Mouse (Mus musculus) c-Kit-positive CD71-negative TER-119-negative erythroid progenitor cells, embryonic 14.5 days (primary cell): ENCODE data around the gene Emd.
"Not testable (repeated sequence)": the region's sequence is repeated elsewhere in the genome, so short reads cannot be mapped to it uniquely, and the experiment has no call there.

Experiments used
- DNase-seq: peaks from one replicate; pipeline ENCODE4 v3.0.0-alpha.2; 2013; ENCODE audit warnings: low read depth

The Emd gene

GRCm38 (mm10) chrX:74254153-74254887, at the start of gene Emd:
Gene Emd (plus strand): TSS chrX:74254687.
- DNase-seq = peak; percentile 72

- DNase-seq = no peak
These were observed 36.0 kb upstream of the Emd start for GRCm38 (mm10) chrX:74218496-74218895.

DNA sequence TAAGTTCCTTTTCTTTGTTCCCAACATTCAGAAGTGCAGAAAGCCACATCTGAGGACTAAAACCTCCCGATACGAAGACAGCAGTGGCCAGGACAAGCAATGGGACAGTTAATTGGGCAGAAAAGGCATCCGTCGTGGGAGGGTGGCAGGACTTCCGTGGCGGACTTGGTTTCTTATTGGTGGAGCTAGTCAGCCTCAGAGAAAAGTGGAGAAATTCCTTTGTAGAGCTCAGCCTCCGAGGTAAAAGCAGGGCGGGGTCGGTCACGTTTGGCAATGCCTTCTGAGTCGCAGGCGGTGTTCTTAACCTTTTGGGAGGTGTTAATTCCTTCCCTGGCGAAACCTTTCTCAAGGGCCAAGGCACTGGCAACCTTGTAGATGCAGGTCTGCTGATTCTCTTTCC, 35.0 kb upstream of the Emd start:
- DNase-seq = no peak

- not testable (repeated sequence) for DNase-seq
These were observed 34.4 kb upstream of the Emd start for GRCm38 (mm10) chrX:74220099-74220498.

GRCm38 (mm10) chrX:74230038-74230437, 24.4 kb upstream of the Emd start:
- no peak for DNase-seq

DNA sequence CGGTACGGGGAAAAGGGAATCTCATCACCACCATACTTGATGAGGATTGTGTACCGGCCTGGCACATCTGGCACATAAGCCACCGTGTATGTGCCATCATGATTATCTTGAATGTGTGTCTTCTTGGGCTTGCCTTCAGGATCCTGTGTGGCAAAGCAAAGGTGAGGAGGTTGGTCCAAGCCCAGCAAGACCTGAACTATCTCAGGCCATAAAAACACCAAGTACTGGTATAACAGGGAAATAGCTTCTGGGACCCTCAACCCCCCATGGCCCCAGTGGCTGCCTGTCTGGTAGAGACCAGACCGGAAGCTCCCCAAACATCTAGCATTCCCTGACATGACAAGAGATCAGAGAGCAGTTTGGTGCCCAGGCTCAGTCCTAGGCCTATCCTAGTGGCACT, 21.3 kb upstream of the Emd start:
- no peak for DNase-seq

DNA sequence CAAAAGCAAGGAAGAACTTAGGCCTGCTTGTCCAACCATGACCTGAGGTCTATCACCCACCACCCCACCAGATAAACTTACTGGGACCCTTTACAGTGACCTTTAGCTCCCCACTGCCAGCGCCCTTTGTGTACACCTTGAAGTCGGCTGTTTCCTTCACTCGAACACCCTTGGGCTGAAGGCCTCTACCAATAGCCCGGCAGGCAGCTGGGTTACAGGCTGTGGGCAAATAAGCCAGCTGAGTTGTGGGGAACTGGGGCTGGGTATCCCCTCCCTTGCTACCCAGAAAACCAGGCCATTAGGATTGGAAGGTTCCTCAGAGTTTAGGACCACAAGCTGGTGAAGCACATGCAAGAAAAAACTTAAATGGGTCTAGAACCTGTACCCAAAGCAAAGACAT, 14.2 kb upstream of the Emd start:
- DNase-seq = no peak

DNA sequence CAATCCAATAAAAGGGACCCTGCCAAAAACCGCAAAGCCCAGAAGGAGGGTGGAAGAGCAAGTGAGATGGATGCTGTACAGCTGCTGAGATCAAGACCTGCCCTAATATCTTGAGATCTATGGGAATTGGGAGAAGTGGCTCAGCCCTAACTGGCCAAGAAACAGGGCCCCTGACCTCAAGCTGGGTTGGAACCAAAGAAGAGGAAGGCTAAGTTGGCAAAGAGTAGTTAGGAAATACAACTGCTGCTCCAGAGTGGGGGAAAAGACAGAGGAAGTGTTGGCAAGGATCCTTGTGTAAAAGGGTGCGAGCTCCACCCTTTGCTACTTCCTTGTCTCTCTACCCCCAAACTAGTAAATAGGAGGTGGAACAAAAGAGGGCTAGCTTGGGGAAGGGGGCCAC, 11.1 kb upstream of the Emd start:
- DNase-seq = no peak

DNA sequence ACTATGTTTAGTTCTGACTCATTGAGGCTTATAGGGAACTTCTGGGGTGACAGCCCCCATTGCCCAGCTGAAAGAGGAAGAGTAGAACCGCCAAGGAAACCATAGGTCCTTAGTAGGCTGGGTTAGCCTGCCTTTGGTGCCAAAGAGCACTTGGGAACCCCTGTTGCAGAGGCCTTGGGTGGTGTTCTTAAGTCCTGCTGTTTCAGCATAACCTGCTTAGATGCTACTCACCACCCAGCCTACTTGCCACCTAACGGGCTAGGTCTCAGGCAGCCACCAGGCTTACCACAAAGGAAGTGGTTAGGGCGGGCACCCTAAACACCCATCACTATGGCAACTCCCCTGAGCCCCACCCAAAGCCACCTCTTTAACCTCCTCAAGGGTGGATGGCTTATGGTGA, 10.7 kb upstream of the Emd start:
- peak; percentile 58 for DNase-seq

- DNase-seq = no peak
These were observed 9.8 kb upstream of the Emd start for GRCm38 (mm10) chrX:74244614-74245083.

- no peak for DNase-seq
These were observed 9.4 kb upstream of the Emd start for GRCm38 (mm10) chrX:74245107-74245506.

GRCm38 (mm10) chrX:74245687-74246086, 8.8 kb upstream of the Emd start:
- no peak for DNase-seq

- DNase-seq = peak; percentile 74
These were observed 8.2 kb upstream of the Emd start for GRCm38 (mm10) chrX:74246213-74246681.

DNA sequence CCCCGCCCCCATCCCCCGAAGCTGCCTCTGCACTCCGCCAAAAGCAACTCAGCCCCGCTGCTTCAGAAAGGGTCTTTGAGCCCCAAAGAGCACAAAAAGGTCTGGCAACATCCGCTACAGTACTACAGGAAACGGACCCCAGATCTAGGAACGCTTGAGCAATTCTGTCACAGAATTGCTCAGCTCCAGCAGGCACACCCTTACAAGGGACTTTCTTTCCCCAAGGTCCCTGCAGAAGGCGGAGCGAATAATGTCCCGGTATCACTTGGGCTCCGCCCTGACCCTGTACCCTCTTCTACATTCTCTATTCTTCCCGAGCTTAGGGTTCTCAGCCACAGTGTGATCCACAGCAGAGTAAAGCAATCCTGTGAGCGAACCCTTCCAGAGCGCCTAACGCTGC, 7.8 kb upstream of the Emd start:
- no peak for DNase-seq

- DNase-seq = no peak
These were observed 5.8 kb upstream of the Emd start for GRCm38 (mm10) chrX:74248651-74249050.

DNA sequence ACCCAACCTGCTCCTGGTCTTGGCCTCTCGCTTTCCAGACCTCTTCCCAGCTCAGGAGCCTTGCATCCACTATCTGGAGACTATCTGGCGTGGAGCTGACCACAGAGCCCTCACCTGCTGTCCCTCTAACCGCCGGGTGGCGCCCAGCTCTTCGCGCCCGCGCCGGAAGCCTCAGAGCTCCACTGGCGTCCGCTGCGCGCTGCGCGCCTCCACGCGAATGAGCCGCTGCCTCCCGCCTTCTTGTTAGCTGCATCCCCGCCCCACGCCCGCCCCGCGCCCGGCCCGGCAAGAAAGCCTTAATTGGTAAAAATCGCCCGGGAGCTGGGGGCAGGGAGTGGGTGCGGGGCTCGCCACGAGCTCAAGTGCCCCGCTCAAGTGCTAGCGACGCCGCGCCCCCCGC, 4.9 kb upstream of the Emd start, which contains the start of gene Flna:
TSS of gene Flna (minus strand) at position 206 of the 400 bp plus-strand sequence.
- no peak for DNase-seq

- DNase-seq = no peak
These were observed 540 bp downstream of the Emd start for GRCm38 (mm10) chrX:74254888-74255565.

DNA sequence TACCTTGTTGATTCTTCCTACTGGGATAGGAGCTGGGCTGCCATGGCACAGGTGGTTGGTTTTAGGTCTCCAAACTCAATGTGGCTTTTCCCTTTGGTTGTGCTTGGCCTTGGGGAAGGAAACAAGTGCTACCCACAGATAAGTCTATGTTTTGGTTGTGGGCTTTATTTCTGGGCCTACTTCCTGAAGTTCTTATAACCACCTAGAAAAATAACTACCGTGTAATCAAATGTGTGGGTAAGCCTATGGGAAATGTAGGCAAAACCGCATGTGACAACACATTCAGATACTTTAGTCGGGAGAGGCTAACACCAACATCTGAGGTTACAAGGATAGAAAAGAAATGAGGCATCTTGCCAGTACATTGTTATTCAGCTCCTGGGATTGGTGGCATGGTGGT, 3.3 kb downstream of the Emd start:
- no peak for DNase-seq

- DNase-seq = no peak
These were observed 15.2 kb downstream of the Emd start for GRCm38 (mm10) chrX:74269736-74270061.

DNA sequence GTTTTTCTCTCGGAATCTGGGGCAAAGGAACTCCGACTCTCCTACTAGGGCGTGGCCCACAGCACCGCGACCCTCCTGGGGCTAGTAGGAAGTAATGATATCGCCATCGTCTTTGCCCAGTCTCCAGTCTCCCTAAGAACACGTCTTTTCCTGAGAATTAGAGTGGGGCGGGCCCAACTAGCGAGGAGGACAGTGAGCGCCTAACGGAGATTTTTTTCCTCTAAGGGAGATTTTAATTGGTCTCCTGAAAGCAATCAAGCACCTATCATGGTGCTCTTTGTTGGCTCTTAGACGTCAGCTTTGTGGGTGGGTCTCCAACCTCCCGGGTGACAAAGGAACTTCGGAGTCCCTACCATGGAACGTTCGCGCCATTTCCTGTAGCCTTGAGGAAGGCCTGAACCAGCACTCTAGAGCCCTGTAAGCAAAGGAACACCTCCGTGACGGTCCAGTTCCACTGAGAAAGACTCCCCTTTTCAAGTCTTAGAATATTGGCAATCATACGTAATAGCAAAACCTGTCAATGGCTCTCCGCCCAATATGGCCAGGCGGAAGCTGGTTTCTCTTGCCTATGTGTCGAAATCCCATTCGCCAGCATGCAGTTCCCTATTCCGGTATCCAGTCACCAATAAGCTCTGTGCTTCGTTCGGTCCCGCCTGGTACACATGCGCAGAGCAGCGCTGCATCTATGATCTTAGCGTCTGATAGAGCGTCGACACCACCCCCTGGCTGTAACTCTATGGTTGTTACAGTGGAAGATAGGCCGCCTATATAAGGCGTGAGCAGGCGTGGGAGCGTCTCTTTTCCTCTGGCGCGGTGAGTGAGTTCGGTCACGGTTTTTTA, 15.8 kb downstream of the Emd start, which contains the start of gene Rpl10:
TSS of gene Rpl10 (plus strand) at position 751 of the 840 bp plus-strand sequence.
- DNase-seq = peak; percentile 87

DNA sequence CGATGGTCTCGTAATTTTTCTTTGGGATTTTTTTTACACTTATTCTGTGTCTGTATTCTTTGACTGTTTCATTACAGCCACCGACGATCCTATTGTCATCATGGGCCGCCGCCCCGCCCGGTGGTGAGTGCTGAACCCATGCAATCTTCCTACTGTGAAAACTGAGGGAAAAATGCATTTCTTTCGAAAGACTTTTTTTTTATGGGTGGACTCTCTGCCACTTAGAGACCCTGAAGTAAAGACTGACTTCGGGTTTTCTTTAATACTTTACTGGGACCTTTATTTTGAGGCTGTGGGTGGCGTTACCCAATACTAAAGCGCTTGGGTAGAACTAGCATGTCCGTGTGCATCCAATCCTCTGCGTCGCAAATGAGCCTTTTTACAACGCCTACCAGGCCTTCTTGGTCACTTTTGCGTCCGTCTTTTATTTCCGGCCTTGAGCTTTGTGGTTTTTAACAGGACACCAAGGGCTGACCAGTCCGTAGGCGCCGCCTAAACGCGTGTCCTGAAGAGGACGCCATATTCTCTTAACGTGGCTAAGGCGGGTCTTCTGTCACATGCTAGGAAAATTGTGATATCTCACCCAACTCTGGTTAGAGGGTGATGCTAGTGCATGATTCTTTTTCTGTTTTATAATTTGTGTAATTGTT, 16.5 kb downstream of the Emd start:
- no peak for DNase-seq
